Mouse (Mus musculus) forebrain, embryonic 14.5 days (tissue): ENCODE measurements around the gene Ptgr1. TPM values are rescaled to one million over a fixed set of nuclear protein-coding genes. Genes with fewer than 3 reads are reported as not detected.

Source experiments
- ATAC-seq: fragments of 200-750 bp; cut with Nextera tagmentation; 2 replicates; pipeline ENCODE4 v1.8.0; 2017; ENCODE audit warnings: mild to moderate bottlenecking, moderate library complexity
- DNase-seq: peaks from one replicate; pipeline ENCODE4 v3.0.0-alpha.2; 2015; ENCODE audit warnings: low spot score
- H3K27ac ChIP-seq: fragments of 300-500 bp; sonication (generic); 2 replicates; pipeline ENCODE4 v1.5.1; 2014; ENCODE audit warnings: low read depth, mild to moderate bottlenecking, control low read depth, low read length, moderate library complexity
- H3K27me3 ChIP-seq: fragments of 300-500 bp; sonication (generic); replicated peaks from 2 replicates; pipeline ENCODE4 v1.6.1; 2014; ENCODE audit warnings: low read length, control low read depth, mixed read lengths; ENCODE audit not compliant: control insufficient read depth, insufficient read depth
- H3K36me3 ChIP-seq: fragments of 300-500 bp; sonication (generic); 2 replicates; pipeline ENCODE4 v1.6.1; 2014; ENCODE audit warnings: low read length, control low read depth; ENCODE audit not compliant: control insufficient read depth, insufficient read depth
- H3K4me1 ChIP-seq: fragments of 300-500 bp; sonication (generic); 2 replicates; pipeline ENCODE4 v1.6.1; 2014; ENCODE audit warnings: antibody characterized with exemption, low read length, control low read depth; ENCODE audit not compliant: control insufficient read depth, insufficient read depth
- H3K4me2 ChIP-seq: fragments of 300-500 bp; sonication (generic); 2 replicates; pipeline ENCODE4 v1.6.1; 2014; ENCODE audit warnings: mild to moderate bottlenecking, control low read depth, low read length
- H3K4me3 ChIP-seq: fragments of 300-500 bp; sonication (generic); 2 replicates; pipeline ENCODE4 v1.5.1; 2014; ENCODE audit warnings: low read depth, low read length, control low read depth
- H3K9ac ChIP-seq: fragments of 300-500 bp; sonication (generic); 2 replicates; pipeline ENCODE4 v1.6.1; 2014; ENCODE audit warnings: mild to moderate bottlenecking, low read length, control low read depth, moderate library complexity
- H3K9me3 ChIP-seq: fragments of 300-500 bp; sonication (generic); replicated peaks from 2 replicates; pipeline ENCODE4 v1.6.1; 2016; ENCODE audit warnings: low read length, control low read depth, mixed read lengths; ENCODE audit not compliant: control insufficient read depth
- WGBS: fragments of 180-500 bp; shearing (Covaris S2); extraction: QIAGEN DNeasy Blood & Tissue Kit; methylation state at CpG from one replicate; pipeline ENCODE4 v1.1.7; 2014; 5-methylcytosine and 5-hydroxymethylcytosine counted together
- polyA plus RNA-seq: library from polyadenylated mRNA; unstranded; fragments of >200 nt; fragmentation: Nextera tagmentation; extraction: Ambion mirVana; gene quantifications from 2 replicates; pipeline ENCODE4 v1.2.1, GENCODE M21; 2014

Gene Ptgr1
- polyA plus RNA-seq, 1 experiment from 2014 or later: 4.9 TPM

DNA sequence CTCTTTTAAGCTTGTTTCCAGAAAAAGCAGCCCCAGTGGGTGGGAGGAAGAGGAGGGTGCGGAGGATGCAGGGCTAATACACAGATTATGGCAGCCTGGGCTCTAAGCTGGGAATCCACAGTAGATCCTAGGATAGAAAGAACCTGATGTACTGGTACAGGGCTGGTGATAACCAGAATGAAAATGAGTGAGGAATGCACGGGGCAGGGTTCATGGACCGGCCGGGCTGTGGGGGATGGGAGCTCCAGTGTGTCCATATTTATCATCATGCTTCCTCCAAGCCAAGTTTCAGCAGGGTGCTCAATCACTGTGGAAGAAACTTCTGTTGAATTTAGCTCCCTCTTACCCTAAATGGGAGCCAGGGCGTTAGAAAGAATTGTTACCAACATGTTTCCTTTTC is 10.2 kb upstream of the Ptgr1 start:
- no peak overlapping the region for H3K4me3 ChIP-seq
- H3K4me1 ChIP-seq: no peaks in the 10 kb centered on the region
- no peaks in the 10 kb centered on the region for H3K9me3 ChIP-seq
- ATAC-seq: no peak
- H3K27me3 ChIP-seq: no peaks in the 10 kb centered on the region
- no peaks in the 10 kb centered on the region for H3K36me3 ChIP-seq
- H3K9ac ChIP-seq: no peak overlapping the region
- WGBS: 90% methylated on average over 5 of the region's 5 CpGs
- H3K4me2 ChIP-seq: no peak overlapping the region
- no peak overlapping the region for H3K27ac ChIP-seq
- DNase-seq: no peak

DNA sequence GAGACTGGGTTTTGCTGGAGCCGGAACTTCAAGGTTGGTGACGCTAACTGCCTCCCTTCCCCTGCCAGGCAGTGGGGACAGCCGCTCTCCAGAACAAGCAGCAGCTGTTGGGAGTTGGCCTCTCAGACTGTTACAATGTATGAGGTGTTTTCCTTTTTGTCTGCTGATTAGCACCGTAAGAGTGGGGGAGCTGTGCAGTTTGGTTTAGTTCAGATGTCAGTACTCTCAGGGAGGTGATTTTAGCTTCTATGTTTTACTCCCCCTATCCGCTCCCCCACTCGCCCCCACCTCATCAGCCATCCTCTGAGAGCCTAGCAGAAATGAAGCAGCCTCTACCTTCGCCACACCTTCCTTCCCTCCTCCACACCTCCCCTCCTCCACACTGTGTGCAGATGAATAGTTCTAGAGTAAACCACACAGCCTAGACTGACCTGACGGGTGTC is 8.4 kb upstream of the Ptgr1 start:
- Histone ChIP-seq H3K9ac (no peak overlapping the region), H3K4me2 (no peak overlapping the region), H3K27me3 (no peaks in the 10 kb centered on the region), H3K4me1 (no peaks in the 10 kb centered on the region), H3K4me3 (no peak overlapping the region), H3K27ac (no peak overlapping the region), H3K9me3 (no peaks in the 10 kb centered on the region), H3K36me3 (no peaks in the 10 kb centered on the region)
- no peak for ATAC-seq
- no peak for DNase-seq
- 72% methylated on average over 8 of the region's 8 CpGs for WGBS

DNA sequence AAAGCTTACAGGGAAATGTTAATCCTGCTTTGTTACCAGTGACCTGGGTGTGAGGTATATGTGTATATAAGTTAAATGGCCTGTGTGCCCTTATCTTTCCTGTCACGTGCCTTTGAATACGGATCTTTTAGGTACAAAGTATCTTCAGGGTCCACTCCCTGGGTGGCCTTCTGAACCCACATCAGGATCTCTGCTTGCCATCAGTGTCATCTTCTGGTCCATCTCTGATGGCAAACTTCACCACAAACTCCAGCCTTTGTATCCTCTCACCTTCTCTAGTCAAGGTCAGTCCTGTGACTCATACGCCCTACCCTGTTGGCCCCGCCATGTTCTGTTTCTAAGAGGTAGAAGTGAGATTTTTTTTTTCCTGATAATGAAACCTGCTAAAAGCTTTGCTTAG is 7.8 kb upstream of the Ptgr1 start, which contains the start of gene Dnajc25:
Gene Dnajc25 (plus strand): TSS at position 301 of the 400 bp plus-strand sequence.
- H3K9ac ChIP-seq: no peak within 1 kb of the TSS
- DNase-seq (no peak), ATAC-seq (no peak)
- no peaks in the 10 kb centered on the region for H3K36me3 ChIP-seq
- no peaks in the 10 kb centered on the region for H3K4me1 ChIP-seq
- no peak within 1 kb of the TSS for H3K27ac ChIP-seq
- no peaks in the 10 kb centered on the region for H3K9me3 ChIP-seq
- H3K27me3 ChIP-seq: no peaks in the 10 kb centered on the region
- no peak within 1 kb of the TSS for H3K4me3 ChIP-seq
- H3K4me2 ChIP-seq: no peak within 1 kb of the TSS
- 94% methylated on average over 4 of the region's 4 CpGs for WGBS

DNA sequence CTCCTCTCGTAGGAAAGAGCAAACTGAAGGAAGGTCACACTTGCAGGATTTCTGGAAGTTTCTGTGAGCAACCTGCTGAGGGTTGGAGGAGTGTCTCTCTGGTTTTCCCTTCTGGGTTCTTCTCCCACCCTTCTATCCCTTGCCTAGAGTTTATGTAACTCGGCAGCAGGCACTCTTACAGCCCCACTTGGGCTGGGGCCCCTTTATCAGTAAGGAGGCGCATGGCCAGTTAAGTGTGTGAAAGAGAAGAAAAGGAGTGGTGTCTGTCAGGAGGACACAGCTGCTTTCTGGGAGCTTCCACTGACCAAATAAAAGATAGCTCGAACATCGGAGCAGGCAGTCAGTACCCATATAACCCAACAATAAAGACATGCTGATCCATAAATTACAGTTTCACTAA is 5.3 kb upstream of the Ptgr1 start:
- H3K36me3 ChIP-seq: no peaks in the 10 kb centered on the region
- H3K4me3 ChIP-seq: no peak overlapping the region
- DNase-seq: no peak
- H3K4me2 ChIP-seq: no peak overlapping the region
- WGBS: 84% methylated on average over 5 of the region's 5 CpGs
- ATAC-seq: no peak
- H3K4me1 ChIP-seq: no peaks in the 10 kb centered on the region
- no peaks in the 10 kb centered on the region for H3K9me3 ChIP-seq
- no peak overlapping the region for H3K27ac ChIP-seq
- no peak overlapping the region for H3K9ac ChIP-seq
- H3K27me3 ChIP-seq: no peaks in the 10 kb centered on the region

DNA sequence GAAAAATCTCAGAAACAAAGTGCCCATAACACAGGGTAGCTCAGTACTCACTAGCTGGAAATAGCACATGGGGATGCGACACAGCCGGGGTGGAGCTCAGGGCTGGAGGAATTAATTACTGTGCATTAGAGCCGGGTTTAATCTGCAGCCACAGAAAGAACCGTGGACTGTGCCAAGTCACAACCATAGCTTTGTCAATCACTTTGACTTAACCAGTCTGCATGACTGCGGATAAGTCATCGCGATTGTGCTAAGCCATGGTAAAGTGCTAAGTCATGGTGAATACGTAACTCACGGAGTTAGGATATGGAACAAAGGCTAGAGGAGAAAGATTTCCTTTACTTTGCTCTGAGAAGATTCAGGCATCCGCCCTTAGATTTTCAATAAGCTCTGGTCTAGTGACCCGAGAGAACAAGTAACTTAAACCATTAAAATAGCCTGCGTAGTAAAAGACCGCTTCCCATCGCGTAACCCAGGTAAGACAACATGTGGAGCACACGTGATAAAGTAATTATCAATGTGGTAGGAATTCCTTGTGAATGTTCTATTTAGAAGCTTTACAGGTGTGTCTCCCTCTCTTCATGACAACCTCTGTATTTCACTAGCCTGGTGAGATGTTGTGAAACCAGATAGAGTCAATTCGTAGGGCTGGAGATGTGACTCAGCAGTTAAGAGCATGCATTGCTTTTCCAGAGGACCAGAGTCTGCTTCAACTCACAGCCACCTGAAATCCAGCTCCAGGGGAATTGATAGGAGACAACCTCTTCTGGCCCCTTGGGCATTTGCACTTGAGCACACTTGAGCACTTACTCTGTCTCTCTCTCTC is 3.9 kb upstream of the Ptgr1 start:
- H3K4me2 ChIP-seq: no peak overlapping the region
- H3K27ac ChIP-seq: no peak overlapping the region
- 65% methylated on average over 17 of the region's 17 CpGs for WGBS
- H3K4me3 ChIP-seq: no peak overlapping the region
- H3K4me1 ChIP-seq: 0 out of 2 replicates have a peak, but pooled peaks cover 3% of the 10 kb centered on the region
- H3K9ac ChIP-seq: no peak overlapping the region
- ATAC-seq (peak; percentile 59; the same call in 1 of the 2 replicates), DNase-seq (peak; percentile 61)
- no peaks in the 10 kb centered on the region for H3K9me3 ChIP-seq
- no peaks in the 10 kb centered on the region for H3K36me3 ChIP-seq
- no peaks in the 10 kb centered on the region for H3K27me3 ChIP-seq

DNA sequence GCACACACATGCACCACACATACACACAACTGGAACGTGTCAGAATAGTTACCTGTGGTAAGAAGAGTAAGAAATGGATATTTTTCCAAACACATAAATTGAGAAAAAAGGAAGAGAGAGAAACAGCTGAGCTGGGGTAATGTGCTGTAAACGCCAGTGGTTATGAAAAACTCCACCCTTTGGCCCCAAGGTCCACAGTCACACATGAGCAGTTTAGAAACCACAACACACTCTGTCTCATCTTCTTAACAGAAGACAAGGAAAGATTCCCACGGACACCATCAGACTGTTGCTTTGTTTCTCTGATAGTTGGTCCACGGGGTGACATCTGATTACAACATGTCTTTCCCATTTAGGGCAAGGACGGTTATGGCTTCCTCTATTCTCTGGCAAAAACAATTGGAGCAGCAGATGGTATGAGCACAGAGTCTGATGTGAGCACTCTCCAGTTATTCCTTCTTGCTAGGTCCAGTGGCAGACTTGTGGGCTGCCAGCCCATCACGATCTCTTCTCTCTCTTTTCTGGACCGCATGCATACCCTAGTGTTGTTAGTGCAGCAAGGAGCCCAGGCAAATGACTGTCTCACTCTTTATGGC is 2.5 kb upstream of the Ptgr1 start:
- no peak overlapping the region for H3K4me3 ChIP-seq
- DNase-seq (no peak), ATAC-seq (no peak)
- H3K9me3 ChIP-seq: no peaks in the 10 kb centered on the region
- H3K9ac ChIP-seq: no peak overlapping the region
- no peak overlapping the region for H3K27ac ChIP-seq
- WGBS: 91% methylated on average over 7 of the region's 7 CpGs
- H3K36me3 ChIP-seq: no peaks in the 10 kb centered on the region
- no peaks in the 10 kb centered on the region for H3K27me3 ChIP-seq
- H3K4me1 ChIP-seq: 0 out of 2 replicates have a peak, but pooled peaks cover 3% of the 10 kb centered on the region
- no peak overlapping the region for H3K4me2 ChIP-seq

DNA sequence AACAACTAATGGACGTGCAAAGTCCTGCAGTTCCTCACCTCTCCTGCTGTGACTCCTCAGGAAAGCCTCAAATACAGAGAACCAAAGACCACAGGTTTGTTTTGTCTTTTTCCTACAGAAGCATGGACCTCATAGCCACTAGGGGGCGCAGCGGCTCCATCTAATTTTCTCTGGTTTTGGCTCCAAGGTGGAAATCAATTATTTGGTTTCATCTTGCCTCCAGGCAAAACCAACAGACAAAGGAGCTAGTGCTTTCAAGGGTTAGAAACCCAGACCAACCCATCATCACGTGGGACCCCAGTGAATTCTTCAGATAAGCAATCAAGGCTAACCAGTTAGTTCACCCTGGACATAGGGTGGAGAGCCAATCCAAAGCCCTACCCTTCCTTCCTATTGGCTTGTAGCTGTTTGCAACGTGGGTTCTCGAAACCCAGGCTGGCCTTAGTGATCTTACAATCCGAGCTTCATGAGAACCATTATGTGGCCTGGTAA is 1.7 kb downstream of the Ptgr1 start:
- Histone ChIP-seq H3K4me2 (no peak overlapping the region), H3K27me3 (no peaks in the 10 kb centered on the region), H3K9me3 (no peaks in the 10 kb centered on the region), H3K4me3 (no peak overlapping the region), H3K4me1 (0 out of 2 replicates have a peak, but pooled peaks cover 3% of the 10 kb centered on the region), H3K36me3 (no peaks in the 10 kb centered on the region), H3K9ac (no peak overlapping the region), H3K27ac (no peak overlapping the region)
- 23% methylated on average over 7 of the region's 7 CpGs for WGBS
- DNase-seq: peak; percentile 74
- ATAC-seq: no peak; the same call in 1 of the 2 replicates

DNA sequence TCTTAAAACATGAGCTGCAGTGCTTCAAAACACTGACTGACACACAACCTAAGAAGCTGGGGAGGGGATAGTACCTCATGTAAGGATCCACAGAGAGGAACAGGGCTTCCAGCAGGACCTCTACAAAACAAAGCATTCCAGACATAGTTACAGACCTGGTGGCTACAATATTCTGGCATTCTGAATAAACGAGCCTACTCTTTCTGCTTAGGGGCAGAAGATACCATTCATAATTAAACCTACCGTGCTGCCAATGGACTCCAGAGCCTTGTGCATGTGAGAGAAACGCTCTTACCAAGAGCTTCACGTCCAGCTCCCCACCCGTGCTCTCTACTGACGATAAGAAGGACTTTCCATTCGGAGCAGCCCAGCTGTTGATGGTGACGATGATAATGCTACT is 4.1 kb downstream of the Ptgr1 start:
- H3K9ac ChIP-seq: no peak overlapping the region
- no peaks in the 10 kb centered on the region for H3K36me3 ChIP-seq
- H3K4me1 ChIP-seq: 0 out of 2 replicates have a peak, but pooled peaks cover 3% of the 10 kb centered on the region
- no peak overlapping the region for H3K27ac ChIP-seq
- no peak for DNase-seq
- H3K9me3 ChIP-seq: no peaks in the 10 kb centered on the region
- WGBS: 87% methylated on average over 8 of the region's 8 CpGs
- H3K4me3 ChIP-seq: no peak overlapping the region
- no peak for ATAC-seq
- H3K27me3 ChIP-seq: no peaks in the 10 kb centered on the region
- H3K4me2 ChIP-seq: no peak overlapping the region

DNA sequence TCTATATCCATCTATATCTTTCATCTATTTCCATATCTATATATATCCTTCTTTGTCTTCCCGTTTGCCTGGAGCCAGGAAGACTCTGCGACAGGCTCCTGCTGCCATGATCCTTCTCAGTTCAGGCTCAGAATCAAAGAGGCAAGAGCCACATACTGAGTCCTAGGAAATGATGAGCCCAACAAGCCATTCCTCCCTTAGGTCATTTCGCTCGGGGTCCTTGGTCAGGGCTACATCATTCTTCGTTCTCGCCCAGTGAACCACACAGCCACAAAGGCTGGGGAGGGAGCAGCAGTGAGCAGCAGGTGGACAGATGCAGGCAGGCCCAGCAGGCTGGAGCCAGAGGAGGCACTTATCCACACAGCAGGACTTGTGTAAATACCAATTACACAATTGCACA is 5.5 kb downstream of the Ptgr1 start:
- H3K27ac ChIP-seq: no peak overlapping the region
- H3K9me3 ChIP-seq: no peaks in the 10 kb centered on the region
- H3K9ac ChIP-seq: no peak overlapping the region
- H3K4me3 ChIP-seq: no peak overlapping the region
- no peak overlapping the region for H3K4me2 ChIP-seq
- 0 out of 2 replicates have a peak, but pooled peaks cover under 1% of the 10 kb centered on the region for H3K4me1 ChIP-seq
- H3K36me3 ChIP-seq: no peaks in the 10 kb centered on the region
- no peaks in the 10 kb centered on the region for H3K27me3 ChIP-seq
- 74% methylated on average over 6 of the region's 6 CpGs for WGBS
- ATAC-seq: 0 out of 2 replicates have a peak, but pooled peaks have one; percentile 27
- DNase-seq: no peak
